Mouse (Mus musculus): ENCODE measurements around the gene Smarce1. TPM values are rescaled to one million over a fixed set of nuclear protein-coding genes. Genes with fewer than 3 reads are reported as not detected.
"Not testable (repeated sequence)": the region's sequence is repeated elsewhere in the genome, so short reads cannot be mapped to it uniquely, and the experiment has no call there.

Gene Smarce1
- 10 to 100 TPM; 34.8 to 44.8 (median 41.2) TPM for total RNA-seq (2022)

DNA sequence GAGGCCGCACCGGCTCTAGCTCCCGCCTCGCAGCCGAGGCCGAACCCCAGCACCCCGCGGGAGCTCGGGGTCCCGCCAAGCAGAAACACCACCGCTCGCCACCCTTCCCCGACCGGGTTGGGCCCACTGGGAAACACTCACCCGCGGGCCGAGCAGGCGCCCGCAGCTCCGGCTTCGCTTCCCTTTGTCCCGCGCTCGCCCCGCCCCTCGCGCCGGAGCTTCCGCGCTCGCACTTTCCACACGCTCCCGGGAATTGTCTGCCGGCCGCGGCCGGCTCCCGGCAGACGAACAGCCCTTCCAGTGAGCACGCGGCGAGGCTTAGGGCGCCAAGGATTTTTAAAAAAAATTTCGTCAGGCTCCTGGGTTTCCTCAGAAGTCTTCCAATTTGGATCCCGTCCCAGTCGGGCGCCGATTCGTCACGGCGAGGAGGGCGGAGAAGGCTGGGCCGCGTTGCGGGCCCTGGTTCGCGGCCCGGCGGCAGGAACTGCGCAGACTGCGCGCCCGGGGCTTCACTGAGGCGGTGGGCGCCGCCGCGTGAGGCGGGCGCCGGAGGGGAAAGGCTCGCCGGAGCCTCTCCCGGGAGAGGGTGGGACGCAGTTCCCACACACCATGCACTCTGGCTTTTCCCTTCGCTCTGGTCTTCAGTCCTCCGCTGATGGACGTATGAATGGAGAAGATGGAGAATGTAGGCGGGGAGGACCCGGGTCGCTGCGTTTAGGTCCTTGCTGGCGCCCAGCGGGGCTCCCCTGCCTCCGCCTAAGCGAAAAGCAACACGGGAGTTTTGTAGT lies at the start of gene Smarce1:
Gene Smarce1 (minus strand): TSS at position 757 of the 788 bp plus-strand sequence.
- peak; percentile 77 for DNase-seq (ENCODE audit: low spot score)

DNA sequence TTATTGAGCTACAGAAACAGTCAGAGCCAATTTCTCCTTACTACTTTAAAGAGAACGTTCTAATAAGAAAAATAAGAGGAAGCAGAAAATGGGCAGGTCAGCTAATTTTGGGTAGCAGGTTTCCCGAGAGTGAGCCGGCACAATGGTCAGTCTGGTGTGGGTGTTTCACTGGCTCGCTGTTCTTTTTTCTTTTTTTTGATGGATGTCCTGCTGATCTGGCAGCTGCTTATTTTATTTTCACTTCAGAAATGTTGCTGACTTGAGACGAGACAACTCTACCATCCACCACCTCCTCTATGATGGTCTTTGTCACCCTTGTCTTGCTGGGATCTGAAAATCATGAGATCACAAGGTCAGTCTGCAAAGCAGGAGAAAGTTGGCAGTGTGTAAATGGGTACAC lies 49.2 kb upstream of the Smarce1 start:
- no peak for DNase-seq (ENCODE audit: low spot score)

DNA sequence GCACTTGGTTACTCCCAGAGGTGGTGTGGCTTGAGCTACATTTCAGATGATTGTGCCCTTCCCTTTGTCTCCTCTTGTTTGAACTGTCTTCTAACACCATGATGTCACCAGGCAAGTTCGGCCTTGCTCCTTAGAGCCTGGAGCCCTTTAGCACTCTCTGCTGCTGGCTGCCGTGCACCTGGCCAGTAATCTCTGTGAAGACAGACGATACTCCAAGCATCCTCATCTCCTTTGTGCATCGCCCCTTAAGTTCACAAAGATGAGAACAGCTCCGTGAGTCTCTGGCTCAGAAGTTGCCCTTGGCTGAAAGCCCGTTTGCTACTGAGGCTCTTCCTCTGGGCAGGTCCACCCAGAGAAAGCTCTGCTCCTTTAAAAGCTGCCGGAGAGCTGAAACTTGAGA lies 46.0 kb upstream of the Smarce1 start:
- no peak for DNase-seq (ENCODE audit: low spot score)

- DNase-seq (ENCODE audit: low spot score), result no peak
Measured at GRCm38 (mm10) chr11:99275624-99276023, 44.8 kb upstream of the Smarce1 start.

GRCm38 (mm10) chr11:99272721-99273120 lies 41.9 kb upstream of the Smarce1 start:
- DNase-seq (ENCODE audit: low spot score), result no peak

DNA sequence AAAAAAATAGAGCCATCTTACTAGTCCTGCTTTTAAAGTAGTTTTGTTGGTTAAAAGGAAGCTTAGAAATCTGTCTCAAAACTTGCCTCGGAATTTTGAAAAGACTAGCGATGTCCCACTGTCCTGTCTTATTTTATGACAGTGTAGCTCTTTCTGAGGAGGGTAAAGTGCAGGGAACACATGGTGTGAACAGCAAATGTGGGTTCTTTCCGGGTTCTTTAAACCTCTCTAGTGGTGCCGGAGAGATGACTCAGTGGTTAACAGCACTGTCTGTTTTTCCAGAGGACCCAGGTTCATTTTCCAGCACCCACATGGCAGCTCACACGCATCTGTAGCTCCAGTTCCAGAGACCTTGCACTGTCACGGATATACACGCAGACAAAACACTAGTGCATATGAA lies 38.4 kb upstream of the Smarce1 start:
- no peak for DNase-seq (ENCODE audit: low spot score)

DNA sequence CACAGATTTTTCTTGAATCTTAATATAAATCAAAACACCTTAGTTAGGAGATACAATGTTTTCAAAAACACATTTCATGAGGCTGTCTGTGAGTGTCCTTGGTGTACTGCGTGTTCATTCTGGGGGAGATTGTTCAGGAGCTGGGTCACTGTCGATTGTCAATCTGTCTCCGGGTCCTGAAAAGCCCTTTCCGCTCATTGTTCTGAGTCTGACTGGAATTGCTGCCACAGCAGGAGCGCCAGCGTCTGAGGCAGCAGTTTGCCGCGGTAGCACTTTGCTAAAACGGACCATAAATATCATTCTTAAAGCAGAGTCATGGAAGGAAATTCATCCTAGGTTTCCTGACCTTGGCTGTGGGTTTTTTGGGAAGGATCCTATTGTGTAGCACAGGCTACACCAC lies 35.0 kb upstream of the Smarce1 start:
- DNase-seq (ENCODE audit: low spot score), result peak; percentile 18

GRCm38 (mm10) chr11:99265220-99265619 lies 34.4 kb upstream of the Smarce1 start:
- peak; percentile 8 for DNase-seq (ENCODE audit: low spot score)

- no peak for DNase-seq (ENCODE audit: low spot score)
Measured at GRCm38 (mm10) chr11:99256213-99256612, 25.4 kb upstream of the Smarce1 start.

DNA sequence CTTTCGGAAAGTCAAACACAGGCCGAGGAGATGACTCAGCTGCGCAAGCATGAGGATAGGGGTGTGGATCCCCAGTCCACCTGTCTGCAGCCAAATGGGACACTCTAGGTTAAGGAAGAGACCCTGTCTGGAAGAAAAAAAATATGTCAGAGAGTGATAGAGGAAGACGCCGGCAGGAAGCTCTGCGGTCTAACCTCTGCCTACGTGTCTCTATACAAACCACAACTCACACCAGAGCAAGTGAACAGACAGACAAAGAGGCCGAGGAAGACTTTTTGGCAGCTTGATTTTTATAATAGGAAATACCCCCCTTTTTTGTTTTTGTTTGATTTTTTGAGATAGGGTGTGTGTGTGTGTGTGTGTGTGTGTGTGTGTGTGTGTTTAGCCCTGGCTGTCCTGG lies 24.5 kb upstream of the Smarce1 start:
- no peak for DNase-seq (ENCODE audit: low spot score)

DNA sequence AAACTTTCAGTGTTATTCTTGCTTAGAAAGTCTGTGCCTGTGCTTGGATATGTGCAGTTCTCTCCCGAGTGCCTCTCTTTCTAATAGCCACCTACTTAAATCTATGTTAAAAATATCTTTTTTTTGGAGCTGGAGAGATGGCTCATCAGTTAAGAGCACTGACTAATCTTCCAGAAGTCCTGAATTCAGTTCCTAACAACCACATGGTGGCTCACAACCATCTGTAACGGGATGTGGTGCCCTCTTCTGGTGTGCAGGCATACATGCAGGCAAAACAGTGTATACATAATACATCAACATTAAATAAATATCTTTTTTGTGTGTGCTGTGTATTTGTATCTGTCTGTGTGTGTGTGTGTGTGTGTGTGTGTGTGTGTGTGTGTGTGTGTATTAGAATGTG lies 23.1 kb upstream of the Smarce1 start:
- DNase-seq (ENCODE audit: low spot score), result no peak

DNA sequence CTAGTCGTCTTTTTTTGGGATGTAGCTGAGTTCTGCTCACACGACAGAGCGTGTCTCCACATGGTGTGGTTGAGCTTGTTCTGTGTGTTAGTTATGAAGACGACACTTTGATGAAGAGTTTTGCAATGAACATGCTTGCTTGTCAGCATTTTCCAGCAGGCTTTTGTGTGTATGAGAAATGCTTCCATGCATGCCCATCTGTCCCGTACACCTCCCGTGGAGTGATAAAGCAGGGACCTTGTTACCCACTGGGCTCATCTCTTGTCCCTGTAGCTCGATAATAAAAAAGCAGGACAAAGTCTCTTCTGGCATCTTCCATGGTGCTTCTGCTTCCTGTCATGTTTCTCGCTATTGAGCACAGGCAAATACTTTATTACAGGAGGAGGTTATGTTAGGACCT lies 21.9 kb upstream of the Smarce1 start:
- DNase-seq (ENCODE audit: low spot score), result no peak

GRCm38 (mm10) chr11:99250666-99251065 lies 19.8 kb upstream of the Smarce1 start:
- no peak for DNase-seq (ENCODE audit: low spot score)

DNA sequence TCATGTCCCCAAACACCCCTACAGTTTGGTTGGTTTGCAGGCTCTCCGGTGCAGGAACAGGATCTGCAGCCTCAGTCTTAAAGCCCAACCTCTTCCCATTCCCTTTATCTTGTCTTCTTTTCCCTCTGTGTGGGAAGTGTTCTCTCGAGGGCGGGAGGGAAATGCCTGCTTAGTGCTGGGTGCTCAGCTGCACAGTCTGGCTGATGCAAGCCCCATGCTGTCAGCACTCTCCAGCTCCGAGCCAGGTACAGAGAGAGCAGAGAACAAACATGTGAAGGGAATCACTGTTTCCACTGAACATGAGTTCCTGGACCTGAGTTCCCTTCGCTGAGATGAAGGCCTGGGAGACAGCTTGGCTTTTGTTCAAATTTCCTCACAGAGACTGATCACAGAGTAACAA lies 19.4 kb upstream of the Smarce1 start:
- no peak for DNase-seq (ENCODE audit: low spot score)

DNA sequence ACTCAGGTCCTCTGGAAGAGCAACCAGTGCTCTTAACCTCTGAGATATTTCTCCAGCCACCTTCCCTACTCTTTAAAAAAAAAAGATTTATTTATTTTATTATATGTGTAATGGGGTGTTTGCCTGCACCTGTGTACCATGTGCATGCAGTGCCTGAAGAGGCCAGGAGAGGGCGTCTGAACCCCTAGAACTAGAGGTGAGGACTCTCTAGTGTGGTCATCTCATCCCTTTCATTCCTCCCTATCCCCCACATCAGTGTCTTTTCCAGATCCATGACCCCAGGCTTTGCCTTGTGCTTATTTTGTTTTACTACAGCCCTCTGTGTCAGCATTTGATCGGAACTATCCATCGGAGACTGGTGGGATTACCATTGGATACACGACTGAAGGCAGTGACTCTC lies 18.3 kb upstream of the Smarce1 start:
- DNase-seq (ENCODE audit: low spot score), result no peak

GRCm38 (mm10) chr11:99247916-99248315 lies 17.1 kb upstream of the Smarce1 start:
- DNase-seq (ENCODE audit: low spot score), result no peak

GRCm38 (mm10) chr11:99244519-99244918 lies 13.7 kb upstream of the Smarce1 start:
- DNase-seq (ENCODE audit: low spot score), result not testable (repeated sequence)

DNA sequence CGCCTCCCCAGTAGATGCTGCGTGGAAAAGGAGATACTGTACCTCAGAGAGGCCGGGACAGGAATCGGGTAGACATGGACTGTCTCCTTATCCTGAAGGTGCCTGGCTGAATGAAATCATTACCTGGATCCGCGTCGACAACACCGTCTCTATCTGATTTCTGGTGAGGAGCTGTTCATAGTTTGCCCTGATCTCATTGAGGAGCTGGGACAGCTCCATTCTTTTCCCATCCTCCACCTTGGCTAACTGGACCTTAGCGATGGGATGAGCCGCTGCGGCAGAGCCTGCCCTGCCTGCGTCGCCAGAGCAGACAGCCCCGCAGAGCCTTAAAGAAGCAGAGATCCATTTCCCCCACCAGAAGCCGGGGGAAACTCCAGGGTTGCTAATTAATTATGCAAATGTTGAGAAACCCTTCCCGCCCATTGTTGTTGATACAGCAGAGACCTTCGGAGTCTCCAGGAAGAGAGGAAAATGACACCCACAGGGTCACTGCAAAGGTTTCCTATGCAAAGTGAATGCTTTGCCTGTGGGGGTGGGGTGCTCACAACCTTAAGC lies 13.1 kb upstream of the Smarce1 start, which contains the start of gene Krt222:
Gene Krt222 (minus strand): TSS at position 266 of the 555 bp plus-strand sequence.
- DNase-seq (ENCODE audit: low spot score), result peak; percentile 27

GRCm38 (mm10) chr11:99243200-99243819 lies 12.5 kb upstream of the Smarce1 start:
- DNase-seq (ENCODE audit: low spot score), result peak; percentile 8

DNA sequence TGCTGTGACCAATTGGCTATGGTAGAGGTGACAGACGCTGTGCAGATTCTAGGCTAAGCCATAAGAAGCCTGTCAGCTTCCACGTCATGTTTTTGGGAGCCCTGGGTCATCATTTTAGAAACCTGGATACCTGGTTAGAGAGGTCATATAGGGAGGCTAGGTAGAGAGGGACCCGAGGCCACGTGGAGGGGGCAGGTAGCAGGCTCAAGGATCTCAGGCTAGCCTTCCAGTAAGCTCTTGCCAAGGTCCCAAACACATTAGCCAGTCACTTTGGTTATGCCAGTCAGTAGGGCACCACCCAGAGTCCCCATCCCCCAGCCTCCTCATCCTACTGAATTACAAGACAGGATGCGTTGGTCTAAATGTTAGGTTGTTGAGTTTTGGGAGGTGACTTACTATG lies 11.2 kb upstream of the Smarce1 start:
- no peak for DNase-seq (ENCODE audit: low spot score)

GRCm38 (mm10) chr11:99238468-99238867 lies 7.7 kb upstream of the Smarce1 start:
- DNase-seq (ENCODE audit: low spot score), result no peak

DNA sequence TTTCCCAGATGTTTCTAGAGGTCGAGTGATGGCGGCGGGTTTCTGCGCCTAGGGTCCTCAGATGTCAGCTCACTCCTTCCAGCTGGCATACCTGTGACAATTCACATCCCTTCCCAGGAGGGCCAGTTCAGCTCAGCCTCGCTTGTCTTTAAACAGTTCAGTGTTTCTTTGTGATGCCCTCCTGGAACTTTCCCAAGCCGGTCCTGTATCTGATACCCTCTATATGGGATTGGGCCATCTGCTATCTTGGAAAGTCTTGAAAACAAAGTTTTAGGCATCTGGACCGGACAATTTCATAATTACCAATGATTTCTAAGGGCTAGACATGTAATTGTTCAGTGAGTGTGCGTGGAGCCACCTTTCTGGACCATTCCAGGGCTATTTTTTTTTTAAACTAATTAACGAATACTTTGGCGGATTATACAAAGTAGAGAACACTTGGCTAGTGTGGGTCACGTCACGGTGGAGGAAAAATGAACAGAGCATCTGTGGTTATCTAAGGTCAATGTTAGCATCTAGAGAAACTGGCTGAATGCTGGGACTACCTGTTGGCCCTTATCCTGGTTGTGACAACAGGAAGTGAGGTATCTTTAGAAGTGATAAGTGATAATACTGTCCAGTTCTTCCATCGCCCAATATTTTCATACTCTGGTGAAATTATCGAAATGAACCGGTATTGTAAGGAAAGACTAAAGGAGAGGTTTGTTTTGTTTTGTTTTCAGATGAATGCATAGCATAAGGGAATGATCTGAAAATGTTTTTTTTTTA lies 416 bp upstream of the Smarce1 start:
- no peak for DNase-seq (ENCODE audit: low spot score)
